Mouse (Mus musculus): ENCODE data around the gene Cfap65. TPM values are rescaled to one million over a fixed set of nuclear protein-coding genes. Genes with fewer than 3 reads are reported as not detected.

The Cfap65 gene
- total and polyA plus RNA-seq, 3 experiments = not detected

GRCm38 (mm10) chr1:74857201-74857600 lies 78.2 kb downstream of the Cfap65 start:
- Histone ChIP-seq H3K79me2 (ENCODE audit: control insufficient read depth, insufficient read depth, low read length, poor library complexity) (no peaks in the 10 kb centered on the region), H3K36me3 (ENCODE audit: control insufficient read depth in 1 of 2, insufficient read depth in 2 of 2, low read length in 2 of 2) (no peaks in the 10 kb centered on the region), H3K27me3 (ENCODE audit: control insufficient read depth in 1 of 2, insufficient read depth in 2 of 2, low read length in 2 of 2) (no peaks in the 10 kb centered on the region), H3K4me1 (ENCODE audit: control insufficient read depth in 1 of 2, insufficient read depth in 2 of 2, low read length in 2 of 2) (no peaks in the 10 kb centered on the region), H3K9ac (ENCODE audit: control insufficient read depth, low read depth, low read length, poor library complexity, severe bottlenecking) (no peak overlapping the region), H3K4me3 (ENCODE audit: control insufficient read depth in 1 of 2, insufficient read depth in 1 of 2, low read depth in 2 of 2, low read length in 2 of 2) (no peak overlapping the region), H3K27ac (ENCODE audit: control insufficient read depth, low read depth, low read length) (no peak overlapping the region), H3K9me3 (replicated peaks; ENCODE audit: insufficient read depth, low read length) (no peaks in the 10 kb centered on the region)
- DNase-seq (ENCODE audit: low read depth, low spot score) = no peak
- TF ChIP-seq USF1 (IDR thresholded peaks at IDR 0.05; ENCODE audit: low read depth, low read length) (no peak), ETS1 (IDR thresholded peaks at IDR 0.05; ENCODE audit: low read depth, low read length) (no peak), TBP (IDR thresholded peaks at IDR 0.05; ENCODE audit: low read depth, low read length) (no peak), CHD1 (IDR thresholded peaks at IDR 0.05; ENCODE audit: low read depth, low read length) (no peak), NRF1 (IDR thresholded peaks at IDR 0.05; ENCODE audit: insufficient read depth, low read depth, low read length, poor library complexity, severe bottlenecking) (no peak), BHLHE40 (IDR thresholded peaks at IDR 0.05; ENCODE audit: borderline replicate concordance, low read depth, low read length) (no peak), JUND (IDR thresholded peaks at IDR 0.05; ENCODE audit: low read depth, low read length) (no peak), CHD2 (IDR thresholded peaks at IDR 0.05; ENCODE audit: low read length) (no peak), ELF1 (IDR thresholded peaks at IDR 0.05; ENCODE audit: low read depth, low read length) (no peak), UBTF (IDR thresholded peaks at IDR 0.05; ENCODE audit: borderline replicate concordance, insufficient read depth, low read depth, low read length) (no peak)

- Histone ChIP-seq H3K4me3 (ENCODE audit: control insufficient read depth in 1 of 2, insufficient read depth in 1 of 2, low read depth in 2 of 2, low read length in 2 of 2) (no peak overlapping the region), H3K36me3 (ENCODE audit: control insufficient read depth in 1 of 2, insufficient read depth in 2 of 2, low read length in 2 of 2) (no peaks in the 10 kb centered on the region), H3K9me3 (replicated peaks; ENCODE audit: insufficient read depth, low read length) (no peaks in the 10 kb centered on the region), H3K27me3 (ENCODE audit: control insufficient read depth in 1 of 2, insufficient read depth in 2 of 2, low read length in 2 of 2) (no peaks in the 10 kb centered on the region), H3K9ac (ENCODE audit: control insufficient read depth, low read depth, low read length, poor library complexity, severe bottlenecking) (no peak overlapping the region), H3K79me2 (ENCODE audit: control insufficient read depth, insufficient read depth, low read length, poor library complexity) (no peaks in the 10 kb centered on the region), H3K4me1 (ENCODE audit: control insufficient read depth in 1 of 2, insufficient read depth in 2 of 2, low read length in 2 of 2) (no peaks in the 10 kb centered on the region), H3K27ac (ENCODE audit: control insufficient read depth, low read depth, low read length) (no peak overlapping the region)
- DNase-seq (ENCODE audit: low read depth, low spot score) = no peak
- TF ChIP-seq MAFK (IDR thresholded peaks at IDR 0.05; ENCODE audit: borderline replicate concordance, low read depth, low read length) = no peak
- no peak for TF ChIP-seq EP300 (IDR thresholded peaks at IDR 0.05; ENCODE audit: low read depth in 1 of 2, low read length in 2 of 2)
- no peak for TF ChIP-seq USF1 (IDR thresholded peaks at IDR 0.05; ENCODE audit: low read depth, low read length)
- TF ChIP-seq JUND (IDR thresholded peaks at IDR 0.05; ENCODE audit: low read depth, low read length) = no peak
- no peak for TF ChIP-seq TAL1 (IDR thresholded peaks at IDR 0.05; ENCODE audit: low read length)
- no peak for TF ChIP-seq ZC3H11A (IDR thresholded peaks at IDR 0.05; ENCODE audit: low read depth, low read length)
- no peak for TF ChIP-seq UBTF (IDR thresholded peaks at IDR 0.05; ENCODE audit: borderline replicate concordance, insufficient read depth, low read depth, low read length)
- no peak for TF ChIP-seq BHLHE40 (IDR thresholded peaks at IDR 0.05; ENCODE audit: borderline replicate concordance, low read depth, low read length)
- TF ChIP-seq RCOR1 (IDR thresholded peaks at IDR 0.05; ENCODE audit: low read depth, low read length) = no peak
- no peak for TF ChIP-seq GATA1 (IDR thresholded peaks at IDR 0.05; ENCODE audit: low read depth, low read length)
Measured at GRCm38 (mm10) chr1:74856791-74857190, 78.6 kb downstream of the Cfap65 start.

Data from MEL (cell line).